Mouse (Mus musculus): ENCODE results near the gene Ppcdc. TPM values are rescaled to one million over a fixed set of nuclear protein-coding genes. Genes with fewer than 3 reads are reported as not detected.

Gene Ppcdc
- polyA plus RNA-seq, 1 experiment: 37.5 TPM

DNA sequence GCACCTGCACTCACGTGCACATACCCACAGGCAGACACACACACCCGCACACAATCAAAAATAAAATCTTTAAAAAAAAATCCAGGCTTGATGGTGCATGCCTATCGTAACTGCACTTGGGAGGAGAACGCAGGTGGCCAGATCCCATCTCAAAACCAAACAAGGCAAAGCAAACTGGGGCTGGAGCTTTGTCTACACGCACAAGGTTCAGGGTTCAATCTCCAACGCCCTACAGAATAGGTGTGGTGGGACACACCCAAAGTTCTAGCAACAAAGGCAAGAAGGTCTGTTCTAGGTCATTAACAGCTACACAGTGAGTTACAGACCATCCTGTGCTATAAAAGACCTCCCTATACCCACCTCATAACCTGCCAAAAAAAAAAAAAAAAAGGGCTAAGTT, 22.9 kb upstream of the Ppcdc start:
- H3K27ac ChIP-seq (ENCODE audit: control insufficient read depth, insufficient read depth, low read depth, low read length): no peak overlapping the region
- H3K36me3 ChIP-seq (ENCODE audit: control insufficient read depth, insufficient read depth, low read length): no peaks in the 10 kb centered on the region
- no peak overlapping the region for H3K4me3 ChIP-seq (ENCODE audit: control insufficient read depth, low read depth, low read length)
- TF ChIP-seq CTCF (IDR thresholded peaks at IDR 0.05; ENCODE audit: control insufficient read depth, insufficient read depth, insufficient replicate concordance, low read depth, low read length) (no peak), POLR2A (IDR thresholded peaks at IDR 0.05; ENCODE audit: control insufficient read depth, low read depth, low read length) (no peak)
- no peaks in the 10 kb centered on the region for H3K27me3 ChIP-seq (ENCODE audit: control insufficient read depth, insufficient read depth, low read length)
- H3K4me1 ChIP-seq (ENCODE audit: control insufficient read depth, insufficient read depth, low read length): peaks cover 10% of the 10 kb centered on the region

DNA sequence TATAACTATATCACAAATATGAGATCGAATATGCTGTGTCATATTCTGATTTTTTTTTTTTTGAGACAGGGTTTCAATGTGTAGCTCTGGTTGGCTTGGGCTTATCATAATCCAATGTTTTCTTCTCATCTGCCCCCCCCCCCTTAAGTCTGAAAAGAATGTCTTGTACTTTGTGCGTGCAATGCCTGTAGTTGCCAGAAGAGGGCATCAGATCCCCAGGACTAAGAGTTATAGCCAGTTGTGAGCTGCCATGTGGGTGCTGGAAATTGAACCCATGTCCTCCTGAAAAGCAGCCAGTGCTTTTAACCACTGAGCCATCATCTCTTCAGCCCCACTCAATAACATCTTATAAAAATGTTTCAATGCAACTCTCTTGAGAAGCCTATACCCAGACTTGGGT, 19.8 kb upstream of the Ppcdc start:
- Histone ChIP-seq H3K27me3 (ENCODE audit: control insufficient read depth, insufficient read depth, low read length) (no peaks in the 10 kb centered on the region), H3K27ac (ENCODE audit: control insufficient read depth, insufficient read depth, low read depth, low read length) (no peak overlapping the region), H3K4me1 (ENCODE audit: control insufficient read depth, insufficient read depth, low read length) (no peaks in the 10 kb centered on the region), H3K36me3 (ENCODE audit: control insufficient read depth, insufficient read depth, low read length) (no peaks in the 10 kb centered on the region), H3K4me3 (ENCODE audit: control insufficient read depth, low read depth, low read length) (no peak overlapping the region)
- TF ChIP-seq CTCF (IDR thresholded peaks at IDR 0.05; ENCODE audit: control insufficient read depth, insufficient read depth, insufficient replicate concordance, low read depth, low read length) (peak; percentile 34; the same call in 1 of the 2 replicates), POLR2A (IDR thresholded peaks at IDR 0.05; ENCODE audit: control insufficient read depth, low read depth, low read length) (no peak)

DNA sequence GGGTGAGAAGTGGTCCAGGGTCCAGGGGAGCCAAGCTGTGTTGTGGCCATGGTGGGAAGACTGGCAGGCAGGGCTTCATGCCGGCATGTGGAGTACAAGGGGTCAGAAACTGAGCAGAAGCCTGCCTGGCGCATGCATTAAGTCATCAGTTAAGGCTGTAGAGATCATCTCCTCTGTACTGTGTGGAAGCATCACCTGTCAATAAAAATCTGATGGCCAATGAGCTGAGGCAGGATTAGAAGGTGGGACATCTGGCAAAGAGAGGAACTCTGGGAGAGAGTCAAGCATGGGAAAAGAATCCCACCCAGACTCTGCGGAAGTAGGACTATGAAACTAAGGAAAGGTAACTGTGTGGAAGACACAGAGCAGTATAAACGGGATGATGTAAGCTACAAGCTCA, 13.6 kb upstream of the Ppcdc start:
- no peaks in the 10 kb centered on the region for H3K36me3 ChIP-seq (ENCODE audit: control insufficient read depth, insufficient read depth, low read length)
- H3K27ac ChIP-seq (ENCODE audit: control insufficient read depth, insufficient read depth, low read depth, low read length): no peak overlapping the region
- no peak overlapping the region for H3K4me3 ChIP-seq (ENCODE audit: control insufficient read depth, low read depth, low read length)
- no peaks in the 10 kb centered on the region for H3K4me1 ChIP-seq (ENCODE audit: control insufficient read depth, insufficient read depth, low read length)
- TF ChIP-seq POLR2A (IDR thresholded peaks at IDR 0.05; ENCODE audit: control insufficient read depth, low read depth, low read length): no peak
- TF ChIP-seq CTCF (IDR thresholded peaks at IDR 0.05; ENCODE audit: control insufficient read depth, insufficient read depth, insufficient replicate concordance, low read depth, low read length): no peak
- H3K27me3 ChIP-seq (ENCODE audit: control insufficient read depth, insufficient read depth, low read length): no peaks in the 10 kb centered on the region

DNA sequence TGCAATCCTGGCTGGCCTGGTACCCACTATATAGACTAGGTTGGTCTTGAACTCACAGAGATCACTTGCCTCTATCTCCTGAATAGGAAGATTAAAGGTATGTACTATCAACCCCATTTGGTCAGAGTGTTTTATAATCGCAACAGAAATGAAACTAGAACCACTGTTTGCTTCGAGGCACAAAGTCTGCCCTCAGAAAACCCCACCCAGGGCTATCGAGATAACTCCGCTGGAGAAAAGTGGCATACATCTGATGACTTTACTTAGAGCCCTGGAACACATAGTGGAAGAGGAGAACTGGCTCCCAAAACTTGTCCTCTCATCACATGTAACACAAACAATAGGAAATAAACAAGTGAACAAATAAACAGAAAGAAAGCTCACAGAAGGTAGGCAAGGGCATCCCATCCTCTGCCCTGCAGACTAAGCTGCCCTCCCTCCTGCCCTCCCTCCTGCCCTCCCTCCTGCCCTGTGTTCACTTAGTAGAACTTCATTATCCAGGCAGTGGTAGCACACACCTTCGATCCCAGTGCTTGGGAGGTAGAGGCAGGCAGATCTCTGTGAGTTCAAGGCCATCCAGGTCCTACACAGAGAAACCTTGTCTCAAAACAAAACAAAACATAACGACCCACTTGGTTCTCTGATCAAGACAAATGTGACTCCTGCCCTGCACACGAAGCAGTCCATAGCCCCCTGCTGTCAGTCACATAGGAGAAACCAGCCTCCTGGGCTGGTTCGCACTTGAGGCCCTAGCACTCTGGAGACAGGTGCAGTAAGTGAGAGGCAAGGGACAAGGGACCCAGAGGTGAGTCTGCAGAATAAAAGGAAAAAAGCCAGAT, 12.9 kb upstream of the Ppcdc start:
- Histone ChIP-seq H3K4me1 (ENCODE audit: control insufficient read depth, insufficient read depth, low read length) (no peaks in the 10 kb centered on the region), H3K27me3 (ENCODE audit: control insufficient read depth, insufficient read depth, low read length) (no peaks in the 10 kb centered on the region), H3K27ac (ENCODE audit: control insufficient read depth, insufficient read depth, low read depth, low read length) (no peak overlapping the region), H3K36me3 (ENCODE audit: control insufficient read depth, insufficient read depth, low read length) (no peaks in the 10 kb centered on the region), H3K4me3 (ENCODE audit: control insufficient read depth, low read depth, low read length) (no peak overlapping the region)
- TF ChIP-seq CTCF (IDR thresholded peaks at IDR 0.05; ENCODE audit: control insufficient read depth, insufficient read depth, insufficient replicate concordance, low read depth, low read length): no peak

DNA sequence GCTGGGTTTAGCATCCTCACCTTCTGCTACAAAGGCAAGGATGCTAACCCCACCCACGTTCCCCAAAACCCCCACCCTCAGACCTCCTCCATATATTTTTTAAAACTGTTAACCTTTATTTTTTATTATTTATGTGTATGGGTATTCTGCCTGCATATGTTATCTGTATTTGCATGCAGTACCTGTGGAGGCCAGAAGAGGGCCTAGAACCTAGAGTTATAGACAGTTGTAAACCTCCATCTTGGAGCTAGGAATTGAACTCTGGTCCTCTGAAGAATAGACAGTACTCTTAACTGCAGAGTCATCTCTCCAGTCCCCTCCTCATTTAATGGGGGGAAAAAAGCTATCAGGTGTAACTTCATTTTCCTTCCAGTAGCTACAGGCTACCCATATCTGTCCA, 9.8 kb upstream of the Ppcdc start:
- H3K36me3 ChIP-seq (ENCODE audit: control insufficient read depth, insufficient read depth, low read length): no peaks in the 10 kb centered on the region
- H3K27ac ChIP-seq (ENCODE audit: control insufficient read depth, insufficient read depth, low read depth, low read length): no peak overlapping the region
- H3K4me3 ChIP-seq (ENCODE audit: control insufficient read depth, low read depth, low read length): no peak overlapping the region
- H3K27me3 ChIP-seq (ENCODE audit: control insufficient read depth, insufficient read depth, low read length): no peaks in the 10 kb centered on the region
- TF ChIP-seq CTCF (IDR thresholded peaks at IDR 0.05; ENCODE audit: control insufficient read depth, insufficient read depth, insufficient replicate concordance, low read depth, low read length): no peak
- TF ChIP-seq POLR2A (IDR thresholded peaks at IDR 0.05; ENCODE audit: control insufficient read depth, low read depth, low read length): no peak
- no peaks in the 10 kb centered on the region for H3K4me1 ChIP-seq (ENCODE audit: control insufficient read depth, insufficient read depth, low read length)

DNA sequence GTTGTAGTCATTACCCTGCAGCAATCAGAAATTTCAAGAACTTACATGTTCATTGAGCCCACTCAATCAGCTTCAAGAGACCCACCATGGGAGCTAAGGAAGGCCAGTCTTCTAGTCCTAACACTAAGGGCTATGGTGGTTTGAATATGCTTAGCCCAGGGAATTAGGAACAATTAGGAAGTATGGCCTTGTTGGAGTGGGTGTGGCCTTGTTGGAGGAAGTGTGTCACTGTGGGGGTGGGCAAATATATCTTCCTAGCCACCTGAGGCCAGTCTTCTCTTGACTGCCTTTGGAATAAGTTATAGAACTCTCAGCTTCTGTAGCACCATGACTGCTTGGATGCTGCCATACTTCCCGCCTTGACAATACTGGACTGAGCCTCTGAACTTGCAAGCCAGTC, 696 bp upstream of the Ppcdc start:
- Histone ChIP-seq H3K36me3 (ENCODE audit: control insufficient read depth, insufficient read depth, low read length) (no peaks in the 10 kb centered on the region), H3K4me1 (ENCODE audit: control insufficient read depth, insufficient read depth, low read length) (peaks cover 2% of the 10 kb centered on the region; the same call in 1 of the 2 replicates), H3K4me3 (ENCODE audit: control insufficient read depth, low read depth, low read length) (no peak overlapping the region), H3K27ac (ENCODE audit: control insufficient read depth, insufficient read depth, low read depth, low read length) (no peak overlapping the region), H3K27me3 (ENCODE audit: control insufficient read depth, insufficient read depth, low read length) (no peaks in the 10 kb centered on the region)
- TF ChIP-seq POLR2A (IDR thresholded peaks at IDR 0.05; ENCODE audit: control insufficient read depth, low read depth, low read length): no peak
- TF ChIP-seq CTCF (IDR thresholded peaks at IDR 0.05; ENCODE audit: control insufficient read depth, insufficient read depth, insufficient replicate concordance, low read depth, low read length): no peak

DNA sequence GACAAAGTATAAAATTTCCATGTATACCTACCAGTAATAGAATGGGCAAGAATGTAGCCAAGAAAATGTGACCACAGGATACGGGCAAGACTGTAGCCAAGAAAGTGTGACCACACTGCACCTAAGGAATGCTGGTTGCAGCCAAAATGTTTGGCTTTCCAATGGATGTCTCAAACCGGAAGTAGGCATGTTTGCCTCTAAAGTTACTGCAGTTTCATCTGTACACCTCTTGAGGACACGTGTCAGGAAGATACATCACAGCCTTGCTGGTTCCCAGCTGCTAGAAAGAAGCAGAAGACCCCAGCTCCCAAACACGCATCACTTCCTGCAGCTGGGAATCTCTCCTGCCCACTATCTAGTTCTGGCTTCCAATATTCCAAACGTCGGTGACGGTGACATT, 841 bp downstream of the Ppcdc start:
- no peak overlapping the region for H3K27ac ChIP-seq (ENCODE audit: control insufficient read depth, insufficient read depth, low read depth, low read length)
- H3K27me3 ChIP-seq (ENCODE audit: control insufficient read depth, insufficient read depth, low read length): no peaks in the 10 kb centered on the region
- no peak for TF ChIP-seq POLR2A (IDR thresholded peaks at IDR 0.05; ENCODE audit: control insufficient read depth, low read depth, low read length)
- TF ChIP-seq CTCF (IDR thresholded peaks at IDR 0.05; ENCODE audit: control insufficient read depth, insufficient read depth, insufficient replicate concordance, low read depth, low read length): no peak
- H3K36me3 ChIP-seq (ENCODE audit: control insufficient read depth, insufficient read depth, low read length): no peaks in the 10 kb centered on the region
- H3K4me1 ChIP-seq (ENCODE audit: control insufficient read depth, insufficient read depth, low read length): peaks cover 2% of the 10 kb centered on the region; the same call in 1 of the 2 replicates
- no peak overlapping the region for H3K4me3 ChIP-seq (ENCODE audit: control insufficient read depth, low read depth, low read length)

Measured in testis, adult 2 months (tissue).